Mouse (Mus musculus) ES-E14 (cell line): ENCODE measurements around the gene Maz. TPM values are rescaled to one million over a fixed set of nuclear protein-coding genes. Genes with fewer than 3 reads are reported as not detected.
A peak's percentile ranks its signal among the peaks of the same experiment; 100 is the strongest.

ENCODE experiments used
- DNase-seq: peaks from one replicate; pipeline ENCODE4 v3.0.0-alpha.2; 2013; ENCODE audit warnings: low read depth, low spot score
- H3K27ac ChIP-seq: 2 replicates; pipeline ENCODE4 v1.5.1; 2012; ENCODE audit warnings: low read depth, mild to moderate bottlenecking, low read length, moderate library complexity, mixed read lengths; ENCODE audit not compliant: poor library complexity, insufficient read depth, severe bottlenecking
- H3K36me3 ChIP-seq: 2 replicates; pipeline ENCODE4 v1.6.1; 2012; ENCODE audit warnings: mild to moderate bottlenecking, low read length, moderate library complexity, mixed read lengths; ENCODE audit not compliant: control insufficient read depth, poor library complexity, insufficient read depth, severe bottlenecking
- H3K4me1 ChIP-seq, 2 experiments: fragments of 150-350 bp in 1 of 2; sonication (generic) in 1 of 2; 2 replicates each; pipeline ENCODE4 v1.6.1; 2012; ENCODE audit warnings: low read length in 2 of 2, mild to moderate bottlenecking in 1 of 2, mixed read lengths in 1 of 2; ENCODE audit not compliant: control insufficient read depth in 2 of 2, insufficient read depth in 2 of 2, poor library complexity in 1 of 2
- H3K4me3 ChIP-seq, 2 experiments: fragments of 150-350 bp in 1 of 2; sonication (generic) in 1 of 2; 2 replicates each; pipeline ENCODE4 v1.5.1; 2012; ENCODE audit warnings: low read length in 2 of 2, low read depth in 1 of 2, mild to moderate bottlenecking in 1 of 2, mixed read lengths in 1 of 2; ENCODE audit not compliant: insufficient read depth in 1 of 2, poor library complexity in 1 of 2, severe bottlenecking in 1 of 2
- H3K9ac ChIP-seq: 2 replicates; pipeline ENCODE4 v1.6.1; 2012; ENCODE audit warnings: low read depth, mild to moderate bottlenecking, low read length, mixed read lengths; ENCODE audit not compliant: poor library complexity, insufficient read depth, severe bottlenecking
- H3K9me3 ChIP-seq: fragments of 150-350 bp; sonication (generic); 2 replicates; pipeline ENCODE4 v1.6.1; 2012; ENCODE audit warnings: low read depth, mild to moderate bottlenecking, low read length; ENCODE audit not compliant: control insufficient read depth, insufficient read depth
- CHD2 ChIP-seq: IDR thresholded peaks from 2 replicates; pipeline ENCODE4 v1.6.1; 2014; ENCODE audit warnings: mild to moderate bottlenecking, low read depth, low read length, inconsistent platforms
- HCFC1 ChIP-seq: IDR thresholded peaks from 2 replicates; pipeline ENCODE4 v1.6.1; 2012; ENCODE audit warnings: low read length, inconsistent platforms, borderline replicate concordance; ENCODE audit not compliant: insufficient read depth
- MAFK ChIP-seq: IDR thresholded peaks from 2 replicates; pipeline ENCODE4 v1.6.1; 2014; ENCODE audit warnings: mild to moderate bottlenecking, low read depth, low read length, inconsistent platforms; ENCODE audit not compliant: insufficient read depth
- ZC3H11A ChIP-seq: IDR thresholded peaks from 2 replicates; pipeline ENCODE4 v1.6.1; 2012; ENCODE audit warnings: low read depth, mild to moderate bottlenecking, inconsistent platforms, low read length, borderline replicate concordance
- ZNF384 ChIP-seq: IDR thresholded peaks from 2 replicates; pipeline ENCODE4 v1.6.1; 2012; ENCODE audit warnings: low read depth, low read length, inconsistent platforms
- in situ Hi-C, 2 experiments: fragments of 600-800 bp; cut with MboI; formaldehyde crosslinking; loops; one replicate each; pipeline ENCODE4 v1.15.1; 2025; ENCODE audit warnings: low sequenced_read_pairs in 2 of 2, inconsistent platforms in 1 of 2; ENCODE audit not compliant: unreplicated experiment in 2 of 2
- total RNA-seq: library from RNA; depleted of rRNA; stranded (reverse); fragments of 300-350 nt; gene quantifications from 2 replicates; pipeline ENCODE4 v1.2.3, GENCODE M21; 2012

Gene Maz
- total RNA-seq, 1 experiment: 134 TPM

GRCm38 (mm10) chr7:126978841-126979240 lies 48.0 kb downstream of the Maz start:
- Histone ChIP-seq H3K9ac (no peak overlapping the region; the same call in 1 of the 2 replicates), H3K27ac (no peak overlapping the region), H3K4me1 (peaks cover 0 to 8% of the 10 kb centered on the region in 2 experiments; a peak in 2 of 4 replicates), H3K36me3 (peaks cover 23% of the 10 kb centered on the region), H3K9me3 (no peaks in the 10 kb centered on the region), H3K4me3 (no peak overlapping the region)
- no peak for DNase-seq
- TF ChIP-seq HCFC1 (no peak), MAFK (no peak), ZNF384 (no peak), CHD2 (no peak), ZC3H11A (no peak)
- in situ Hi-C loops: no loop called here

- H3K27ac ChIP-seq: peak overlapping the region; percentile 92
Measured at GRCm38 (mm10) chr7:126976878-126977459, 49.9 kb downstream of the Maz start.

GRCm38 (mm10) chr7:126975950-126976866 lies 50.6 kb downstream of the Maz start, which contains the start of gene Cdiptos:
TSS of gene Cdiptos (minus strand) at chr7:126976098.
- Histone ChIP-seq H3K4me3 (peak within 1 kb of the TSS; percentile 78 to 82), H3K36me3 (peaks cover 23% of the 10 kb centered on the region), H3K9ac (peak within 1 kb of the TSS; percentile 88), H3K27ac (peak within 1 kb of the TSS; percentile 92), H3K4me1 (peaks cover 0 to 8% of the 10 kb centered on the region in 2 experiments; a peak in 2 of 4 replicates), H3K9me3 (no peaks in the 10 kb centered on the region)
- in situ Hi-C loops: no loop called here
- TF ChIP-seq ZC3H11A (no peak), MAFK (0 out of 2 replicates have a peak, but pooled peaks have one; percentile 28), CHD2 (no peak), HCFC1 (peak; percentile 83), ZNF384 (no peak)
- DNase-seq: peak; percentile 96

More at GRCm38 (mm10) chr7:126976878-126977459, 49.9 kb downstream of the Maz start:
- peaks cover 0 to 8% of the 10 kb centered on the region in 2 experiments; a peak in 2 of 4 replicates for H3K4me1 ChIP-seq
- TF ChIP-seq HCFC1 (no peak), ZNF384 (no peak), ZC3H11A (no peak), CHD2 (no peak), MAFK (no peak)
- in situ Hi-C loops: no loop called here
- H3K4me3 ChIP-seq: peak overlapping the region; percentile 78 to 82
- H3K9me3 ChIP-seq: no peaks in the 10 kb centered on the region
- H3K9ac ChIP-seq: peak overlapping the region; percentile 79
- H3K36me3 ChIP-seq: peaks cover 23% of the 10 kb centered on the region
- no peak for DNase-seq

DNA sequence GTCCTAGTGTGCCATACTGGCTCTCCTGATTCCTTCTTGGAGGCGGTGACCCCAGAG lies 51.1 kb downstream of the Maz start, which contains the start of gene Cdipt:
Cdipt (plus strand) TSS at position 22 of the 57 bp plus-strand sequence.
- DNase-seq: no peak
- Histone ChIP-seq H3K9ac (peak within 1 kb of the TSS; percentile 88), H3K9me3 (no peaks in the 10 kb centered on the region), H3K27ac (peak within 1 kb of the TSS; percentile 92), H3K4me3 (peak within 1 kb of the TSS; percentile 78 to 82), H3K36me3 (peaks cover 23% of the 10 kb centered on the region), H3K4me1 (peaks cover 0 to 8% of the 10 kb centered on the region in 2 experiments; a peak in 2 of 4 replicates)
- TF ChIP-seq ZNF384 (no peak), ZC3H11A (no peak), CHD2 (no peak), HCFC1 (no peak), MAFK (no peak)
- in situ Hi-C loops: no loop called here
